Mouse (Mus musculus) erythroblast, embryonic 14.5 days (primary cell): ENCODE results near the gene Stmnd1. TPM values are rescaled to one million over a fixed set of nuclear protein-coding genes. Genes with fewer than 3 reads are reported as not detected.

Source experiments
- H3K27me3 ChIP-seq: 2 replicates; pipeline ENCODE4 v1.6.1; 2012; ENCODE audit warnings: inconsistent platforms; ENCODE audit not compliant: control insufficient read depth
- H3K36me3 ChIP-seq: 2 replicates; pipeline ENCODE4 v1.6.1; 2012; ENCODE audit warnings: mild to moderate bottlenecking, inconsistent platforms; ENCODE audit not compliant: control insufficient read depth
- H3K4me1 ChIP-seq: 2 replicates; pipeline ENCODE4 v1.6.1; 2012; ENCODE audit warnings: inconsistent platforms; ENCODE audit not compliant: control insufficient read depth
- H3K4me3 ChIP-seq: replicated peaks from 2 replicates; pipeline ENCODE3; 2012; ENCODE audit warnings: moderate library complexity, mild to moderate bottlenecking, inconsistent platforms
- H3K9me3 ChIP-seq: 2 replicates; pipeline ENCODE4 v1.6.1; 2012; ENCODE audit warnings: low read length, inconsistent platforms, mixed read lengths; ENCODE audit not compliant: control insufficient read depth
- GATA1 ChIP-seq: IDR thresholded peaks from 2 replicates; pipeline ENCODE4 v1.6.1; 2012; ENCODE audit warnings: low read length, inconsistent platforms, mixed read lengths
- TAL1 ChIP-seq: IDR thresholded peaks from 3 replicates; pipeline ENCODE4 v1.6.1; 2012; ENCODE audit warnings: low read length, inconsistent platforms, mixed read lengths
- polyA plus RNA-seq: library from polyadenylated mRNA; stranded (reverse); fragments of >175 nt; gene quantifications from 2 replicates; pipeline ENCODE4 v1.2.3, GENCODE M21; 2012

The Stmnd1 gene
- polyA plus RNA-seq, 1 experiment, result not detected

DNA sequence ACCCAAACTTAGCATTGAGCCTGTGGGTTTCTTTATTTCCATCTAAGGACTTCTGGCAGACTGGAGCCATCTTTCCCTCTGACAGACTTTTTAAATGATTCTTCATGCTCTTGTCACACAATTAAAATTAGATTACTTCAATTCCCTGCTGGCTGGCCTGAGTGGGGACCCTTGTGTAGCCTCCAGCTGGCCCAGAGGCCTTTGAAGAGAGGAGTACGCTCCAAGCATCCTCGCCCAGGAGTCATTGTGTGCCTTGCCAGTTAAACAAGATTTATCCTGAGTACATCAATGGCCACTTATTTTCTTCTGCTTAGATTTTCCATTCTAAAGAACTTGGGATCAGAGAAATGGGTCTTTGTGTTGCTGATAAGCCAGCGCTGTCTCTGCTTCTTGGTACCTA lies 76.1 kb downstream of the Stmnd1 start:
- Histone ChIP-seq H3K36me3 (no peaks in the 10 kb centered on the region), H3K27me3 (no peaks in the 10 kb centered on the region), H3K4me3 (no peak overlapping the region), H3K4me1 (no peaks in the 10 kb centered on the region), H3K9me3 (no peaks in the 10 kb centered on the region)
- TF ChIP-seq TAL1 (no peak), GATA1 (no peak)

Other genes with a start within 250 kb of the Stmnd1 start
- gene Rbm24, start 144.7 kb downstream of the Stmnd1 start, polyA plus RNA-seq, result not detected in 2 replicates
- not detected in 2 replicates for gene Cap2, start 228.1 kb downstream of the Stmnd1 start, polyA plus RNA-seq